Mouse (Mus musculus) neural tube, embryonic 11.5 days (tissue): ENCODE data around the gene Clps. TPM values are rescaled to one million over a fixed set of nuclear protein-coding genes. Genes with fewer than 3 reads are reported as not detected.
A peak's percentile ranks its signal among the peaks of the same experiment; 100 is the strongest.

Experiments
- ATAC-seq: fragments of 200-750 bp; cut with Nextera tagmentation; 2 replicates; pipeline ENCODE4 v1.8.0; 2017; ENCODE audit warnings: moderate number of reproducible peaks, mild to moderate bottlenecking, moderate TSS enrichment, moderate library complexity; ENCODE audit not compliant: insufficient read depth, low FRiP score, low TSS enrichment
- DNase-seq: peaks from one replicate; pipeline ENCODE4 v3.0.0-alpha.2; 2015; ENCODE audit warnings: low spot score
- H3K27ac ChIP-seq: fragments of 300-500 bp; sonication (generic); 2 replicates; pipeline ENCODE4 v1.5.1; 2014; ENCODE audit warnings: low read depth, mild to moderate bottlenecking, low read length
- H3K27me3 ChIP-seq: fragments of 300-500 bp; sonication (generic); 2 replicates; pipeline ENCODE4 v1.6.1; 2014; ENCODE audit warnings: mild to moderate bottlenecking, low read length, mixed read lengths; ENCODE audit not compliant: control insufficient read depth, insufficient read depth
- H3K36me3 ChIP-seq: fragments of 300-500 bp; sonication (generic); 2 replicates; pipeline ENCODE4 v1.6.1; 2014; ENCODE audit warnings: mild to moderate bottlenecking, low read length, moderate library complexity, mixed read lengths; ENCODE audit not compliant: control insufficient read depth, insufficient read depth
- H3K4me1 ChIP-seq: fragments of 300-500 bp; sonication (generic); 2 replicates; pipeline ENCODE4 v1.6.1; 2014; ENCODE audit warnings: low read length, mixed read lengths; ENCODE audit not compliant: control insufficient read depth, insufficient read depth
- H3K4me2 ChIP-seq: fragments of 300-500 bp; sonication (generic); 2 replicates; pipeline ENCODE4 v1.6.1; 2014; ENCODE audit warnings: low read depth, mild to moderate bottlenecking, moderate library complexity
- H3K4me3 ChIP-seq: fragments of 300-500 bp; sonication (generic); 2 replicates; pipeline ENCODE4 v1.5.1; 2014; ENCODE audit warnings: low read depth, low read length
- H3K9ac ChIP-seq: fragments of 300-500 bp; sonication (generic); 2 replicates; pipeline ENCODE4 v1.6.1; 2014; ENCODE audit warnings: mild to moderate bottlenecking, low read length
- H3K9me3 ChIP-seq: fragments of 300-500 bp; sonication (generic); 2 replicates; pipeline ENCODE4 v1.6.1; 2016; ENCODE audit warnings: low read length; ENCODE audit not compliant: control insufficient read depth
- WGBS: fragments of 180-500 bp; shearing (Covaris S2); extraction: QIAGEN DNeasy Blood & Tissue Kit; methylation state at CpG from one replicate; pipeline ENCODE4 v1.1.7; 2014; 5-methylcytosine and 5-hydroxymethylcytosine counted together
- polyA plus RNA-seq: library from polyadenylated mRNA; unstranded; fragments of >200 nt; fragmentation: Nextera tagmentation; extraction: Ambion mirVana; gene quantifications from 2 replicates; pipeline ENCODE4 v1.2.1, GENCODE M21; 2014

Gene Clps
- not detected in 2 replicates for polyA plus RNA-seq

- no peak within 1 kb of the TSS for H3K4me2 ChIP-seq
- DNase-seq (no peak), ATAC-seq (no peak)
- 95% methylated on average over 4 of the region's 4 CpGs for WGBS
- H3K9ac ChIP-seq, result no peak within 1 kb of the TSS
- no peaks in the 10 kb centered on the region for H3K36me3 ChIP-seq
- no peak within 1 kb of the TSS for H3K27ac ChIP-seq
- no peaks in the 10 kb centered on the region for H3K27me3 ChIP-seq
- H3K4me1 ChIP-seq, result no peaks in the 10 kb centered on the region
- no peak within 1 kb of the TSS for H3K4me3 ChIP-seq
- no peaks in the 10 kb centered on the region for H3K9me3 ChIP-seq
These were observed at the start of gene Clps for GRCm38 (mm10) chr17:28560598-28560997. Clps (minus strand) TSS chr17:28560766.

- Histone ChIP-seq H3K4me1 (no peaks in the 10 kb centered on the region), H3K9me3 (no peaks in the 10 kb centered on the region), H3K27ac (no peak overlapping the region), H3K4me3 (no peak overlapping the region), H3K27me3 (no peaks in the 10 kb centered on the region), H3K9ac (no peak overlapping the region), H3K4me2 (no peak overlapping the region), H3K36me3 (peaks cover 10% of the 10 kb centered on the region)
- 87% methylated on average over 3 of the region's 3 CpGs for WGBS
- ATAC-seq (no peak), DNase-seq (no peak)
These were observed 49.0 kb upstream of the Clps start for GRCm38 (mm10) chr17:28609543-28609942.

GRCm38 (mm10) chr17:28601557-28602250 lies 41.1 kb upstream of the Clps start:
- ATAC-seq (no peak), DNase-seq (no peak)
- WGBS, result 85% methylated on average over 9 of the region's 9 CpGs
- no peaks in the 10 kb centered on the region for H3K4me1 ChIP-seq
- no peak overlapping the region for H3K9ac ChIP-seq
- no peak overlapping the region for H3K27ac ChIP-seq
- H3K9me3 ChIP-seq, result no peaks in the 10 kb centered on the region
- H3K4me3 ChIP-seq, result no peak overlapping the region
- H3K36me3 ChIP-seq, result peaks cover 41% of the 10 kb centered on the region
- H3K4me2 ChIP-seq, result no peak overlapping the region
- no peaks in the 10 kb centered on the region for H3K27me3 ChIP-seq

- no peak for DNase-seq
- Histone ChIP-seq H3K27ac (no peak overlapping the region), H3K36me3 (peaks cover 42% of the 10 kb centered on the region), H3K9ac (no peak overlapping the region), H3K27me3 (no peaks in the 10 kb centered on the region), H3K4me1 (no peaks in the 10 kb centered on the region), H3K4me2 (no peak overlapping the region), H3K4me3 (no peak overlapping the region), H3K9me3 (no peaks in the 10 kb centered on the region)
- no peak for ATAC-seq
- WGBS, result 95% methylated on average over 5 of the region's 5 CpGs
These were observed 40.2 kb upstream of the Clps start for GRCm38 (mm10) chr17:28600780-28601179.

GRCm38 (mm10) chr17:28593965-28594364 lies 33.4 kb upstream of the Clps start:
- Histone ChIP-seq H3K27me3 (no peaks in the 10 kb centered on the region), H3K9me3 (no peaks in the 10 kb centered on the region), H3K4me3 (no peak overlapping the region), H3K36me3 (peaks cover 19% of the 10 kb centered on the region), H3K4me1 (no peaks in the 10 kb centered on the region), H3K27ac (no peak overlapping the region), H3K4me2 (no peak overlapping the region), H3K9ac (no peak overlapping the region)
- ATAC-seq (no peak), DNase-seq (no peak)
- 83% methylated on average over 4 of the region's 4 CpGs for WGBS

- no peak overlapping the region for H3K4me3 ChIP-seq
- H3K36me3 ChIP-seq, result peaks cover 20% of the 10 kb centered on the region
- no peak overlapping the region for H3K27ac ChIP-seq
- DNase-seq (peak; percentile 79), ATAC-seq (no peak)
- no peak overlapping the region for H3K4me2 ChIP-seq
- H3K27me3 ChIP-seq, result no peaks in the 10 kb centered on the region
- H3K4me1 ChIP-seq, result no peaks in the 10 kb centered on the region
- 31% methylated on average over 4 of the region's 4 CpGs for WGBS
- no peaks in the 10 kb centered on the region for H3K9me3 ChIP-seq
- H3K9ac ChIP-seq, result no peak overlapping the region
These were observed 32.4 kb upstream of the Clps start for GRCm38 (mm10) chr17:28592998-28593397.

GRCm38 (mm10) chr17:28591476-28591875 lies 30.9 kb upstream of the Clps start:
- no peak overlapping the region for H3K9ac ChIP-seq
- H3K9me3 ChIP-seq, result no peaks in the 10 kb centered on the region
- no peak overlapping the region for H3K4me3 ChIP-seq
- no peak for ATAC-seq
- 91% methylated on average over 5 of the region's 5 CpGs for WGBS
- H3K27ac ChIP-seq, result no peak overlapping the region
- H3K36me3 ChIP-seq, result peaks cover 12% of the 10 kb centered on the region
- H3K27me3 ChIP-seq, result no peaks in the 10 kb centered on the region
- H3K4me1 ChIP-seq, result no peaks in the 10 kb centered on the region
- DNase-seq, result no peak
- H3K4me2 ChIP-seq, result no peak overlapping the region

- Histone ChIP-seq H3K27me3 (no peaks in the 10 kb centered on the region), H3K36me3 (peaks cover 12% of the 10 kb centered on the region), H3K4me2 (no peak overlapping the region), H3K9me3 (no peaks in the 10 kb centered on the region), H3K9ac (no peak overlapping the region), H3K4me1 (no peaks in the 10 kb centered on the region), H3K4me3 (no peak overlapping the region), H3K27ac (no peak overlapping the region)
- ATAC-seq, result no peak
- DNase-seq, result no peak
- WGBS, result 88% methylated on average over 3 of the region's 3 CpGs
These were observed 30.0 kb upstream of the Clps start for GRCm38 (mm10) chr17:28590596-28590995.

- H3K9ac ChIP-seq, result no peak overlapping the region
- no peak for ATAC-seq
- H3K9me3 ChIP-seq, result no peaks in the 10 kb centered on the region
- H3K36me3 ChIP-seq, result peaks cover 12% of the 10 kb centered on the region
- no peak overlapping the region for H3K4me2 ChIP-seq
- no peak for DNase-seq
- no peak overlapping the region for H3K4me3 ChIP-seq
- WGBS, result 85% methylated on average over 2 of the region's 2 CpGs
- H3K27ac ChIP-seq, result no peak overlapping the region
- no peaks in the 10 kb centered on the region for H3K27me3 ChIP-seq
- no peaks in the 10 kb centered on the region for H3K4me1 ChIP-seq
These were observed 28.0 kb upstream of the Clps start for GRCm38 (mm10) chr17:28588591-28588990.
